Mouse (Mus musculus) gastrocnemius, adult 2 months (tissue): ENCODE measurements around the gene Tmem107. TPM values are rescaled to one million over a fixed set of nuclear protein-coding genes. Genes with fewer than 3 reads are reported as not detected.
"Not testable (repeated sequence)": the region's sequence is repeated elsewhere in the genome, so short reads cannot be mapped to it uniquely, and the experiment has no call there.

Experiments
- DNase-seq: peaks from one replicate; pipeline ENCODE4 v3.0.0; 2022
- H3K27ac ChIP-seq: fragments of 200-600 bp; 2 replicates; pipeline ENCODE4 v1.8.1; 2022; ENCODE audit warnings: mild to moderate bottlenecking
- H3K4me3 ChIP-seq: fragments of 200-600 bp; 2 replicates; pipeline ENCODE4 v1.8.1; 2022; ENCODE audit warnings: mild to moderate bottlenecking, moderate library complexity
- CTCF ChIP-seq: fragments of 200-600 bp; IDR thresholded peaks from 2 replicates; pipeline ENCODE4 v1.8.1; 2022; ENCODE audit warnings: antibody characterized with exemption, mild to moderate bottlenecking, moderate library complexity
- intact Hi-C: fragments of 180-260 bp; cut with DNase I; formaldehyde crosslinking; loops from one replicate; pipeline ENCODE4 v1.15.1; 2025
- total RNA-seq, 2 experiments: library from RNA; stranded (reverse); gene quantifications; 2 replicates each; pipeline ENCODE4 v1.2.3; 2021

Gene Tmem107
- total RNA-seq, 2 experiments from 2014 or later, result 3.9 to 5.7 TPM

DNA sequence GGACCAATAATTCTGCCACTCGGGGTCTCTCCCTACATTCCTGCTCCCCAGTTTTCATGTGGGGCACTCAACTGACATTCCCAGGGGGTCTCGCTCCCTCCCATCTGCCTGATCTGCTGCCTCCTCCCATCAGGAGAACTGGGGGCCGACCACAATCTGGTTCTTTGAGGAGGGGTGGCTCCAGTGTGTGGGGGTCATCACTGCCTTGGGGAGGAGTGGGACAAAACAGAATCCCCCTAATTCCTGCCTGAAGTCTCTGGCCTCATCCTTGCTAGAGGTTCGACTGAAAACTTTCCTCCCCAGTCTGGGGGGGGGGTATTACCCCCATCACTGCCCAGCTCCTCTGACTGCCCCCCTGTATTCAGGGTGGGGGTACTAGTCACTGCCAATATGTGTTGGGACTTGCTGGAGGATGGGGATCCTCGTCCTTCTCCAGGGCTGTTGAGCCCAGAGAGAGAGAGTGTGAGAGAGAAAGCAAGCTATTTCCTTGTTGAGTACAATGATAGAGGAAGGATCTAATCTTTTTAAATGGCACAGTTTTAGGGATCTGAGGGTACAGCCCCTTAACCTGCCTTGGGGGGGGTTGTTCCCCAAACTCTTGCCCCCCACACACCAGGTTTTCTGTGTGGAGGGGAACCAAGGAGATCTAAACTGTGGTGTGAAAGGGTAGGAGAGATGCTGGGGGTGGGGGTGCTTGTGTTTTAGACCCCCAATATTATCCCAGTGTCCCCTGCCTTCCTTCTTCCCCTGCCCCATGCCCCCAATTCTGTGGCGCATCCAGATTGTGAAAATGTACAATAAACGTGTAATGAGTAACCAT is 21.2 kb downstream of the Tmem107 start:
- peak; percentile 16 for DNase-seq
- intact Hi-C loops, result no loop called here
- no peak overlapping the region for H3K4me3 ChIP-seq
- H3K27ac ChIP-seq, result peak overlapping the region; percentile 100
- TF ChIP-seq CTCF, result no peak

DNA sequence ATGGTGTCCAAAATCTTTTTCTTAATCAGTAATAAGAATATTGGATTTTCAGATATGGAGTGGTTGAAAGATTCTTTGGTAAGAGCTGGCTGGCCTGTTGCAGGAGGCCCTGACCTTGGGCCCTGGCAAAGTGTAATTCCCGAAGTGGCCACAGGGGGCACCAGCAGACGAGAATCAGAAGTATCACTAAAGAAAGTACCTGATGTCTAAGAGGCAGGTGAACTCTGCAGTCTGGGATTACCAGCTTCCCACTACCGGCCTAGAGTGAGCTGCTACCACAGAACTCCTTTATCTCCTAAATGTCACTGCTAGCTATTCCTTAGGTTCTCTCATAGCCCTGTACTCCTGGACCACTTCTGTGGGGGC is 21.8 kb downstream of the Tmem107 start:
- peak; percentile 94 for TF ChIP-seq CTCF
- 0 out of 2 replicates have a peak overlapping the region, but pooled peaks have one; percentile 7 for H3K4me3 ChIP-seq
- intact Hi-C loops, result no loop called here
- H3K27ac ChIP-seq, result peak overlapping the region; percentile 100
- peak; percentile 91 for DNase-seq

DNA sequence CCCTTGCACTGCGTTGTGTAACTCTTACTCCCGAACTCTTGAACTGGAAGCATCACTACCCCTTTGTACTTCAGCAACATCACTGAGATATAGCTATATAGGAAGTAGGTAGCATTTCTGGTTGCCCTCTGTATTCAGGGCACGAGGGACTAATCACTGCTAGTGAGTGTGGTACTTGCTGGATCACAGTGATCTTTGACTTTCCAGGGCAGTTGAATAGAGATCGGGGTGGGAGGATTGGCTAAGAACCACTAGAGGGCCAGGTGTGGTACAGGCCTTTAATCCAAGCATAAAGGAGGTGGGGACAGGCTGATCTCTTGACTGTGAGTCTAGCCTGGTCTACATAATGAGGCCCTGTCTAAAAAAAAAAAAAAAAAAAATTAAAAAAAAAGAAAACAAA is 22.3 kb downstream of the Tmem107 start:
- Histone ChIP-seq H3K27ac (peak overlapping the region; percentile 100), H3K4me3 (no peak overlapping the region)
- no peak for TF ChIP-seq CTCF
- no peak for DNase-seq
- intact Hi-C loops, result no loop called here

DNA sequence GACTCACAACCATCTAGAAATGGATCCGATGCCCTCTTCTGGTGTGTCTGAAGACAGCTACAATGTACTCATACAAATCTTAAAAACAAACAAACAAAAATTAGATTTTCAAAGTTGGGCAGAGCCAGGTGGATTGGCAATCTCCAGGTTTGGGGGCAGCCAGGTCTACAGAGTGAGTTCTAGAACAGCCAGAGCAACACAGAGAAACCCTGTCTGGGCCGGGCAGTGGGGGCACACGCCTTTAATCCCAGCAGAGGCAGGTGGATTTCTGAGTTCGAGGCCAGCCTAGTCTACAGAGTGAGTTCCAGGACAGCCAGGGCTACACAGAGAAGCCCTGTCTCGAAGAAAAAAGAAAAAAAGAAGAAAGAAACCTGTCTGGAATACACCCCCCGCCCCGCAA is 23.2 kb downstream of the Tmem107 start:
- intact Hi-C loops, result not testable (repeated sequence)
- Histone ChIP-seq H3K27ac (peak overlapping the region; percentile 100), H3K4me3 (peak overlapping the region; percentile 64)
- peak; percentile 18 for DNase-seq

DNA sequence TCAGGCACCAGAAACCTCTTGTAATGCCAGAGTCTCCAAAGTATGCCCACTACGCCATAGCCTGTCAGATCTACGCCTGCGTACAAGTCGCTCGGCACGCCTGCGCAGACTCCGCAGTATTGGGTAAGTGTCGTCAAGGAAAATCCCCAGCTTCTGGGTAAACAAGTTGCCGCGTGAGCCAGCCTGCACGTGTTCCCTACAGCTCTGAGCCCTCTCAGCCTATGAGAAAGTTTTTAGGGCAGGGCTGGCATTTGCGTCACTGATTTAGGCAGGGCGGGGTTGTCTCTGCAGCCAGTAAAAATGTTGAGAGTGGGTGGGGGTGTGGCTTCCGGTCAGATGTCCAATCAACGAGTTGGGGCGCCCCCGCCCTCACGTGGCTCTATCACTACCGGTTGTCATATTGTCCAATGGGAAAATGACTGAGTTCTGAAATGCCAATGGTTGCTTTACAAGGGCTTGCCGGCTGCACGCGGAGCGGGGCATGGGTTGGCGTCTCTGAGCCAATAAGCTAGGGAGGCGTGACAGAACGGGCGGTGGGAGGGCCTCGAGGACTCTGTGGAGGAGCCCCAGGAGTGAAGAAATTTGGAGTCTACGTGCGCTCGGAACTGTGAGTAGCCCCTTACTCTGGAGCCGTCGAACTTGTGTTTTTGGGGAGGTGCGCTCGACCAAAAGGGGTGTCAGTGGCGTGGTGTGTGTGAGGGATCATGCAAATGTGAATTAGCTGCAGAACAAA is 24.3 kb downstream of the Tmem107 start, which contains the start of gene Per1:
Per1 (plus strand) TSS at position 521 of the 733 bp plus-strand sequence.
- Histone ChIP-seq H3K4me3 (peak within 1 kb of the TSS; percentile 74), H3K27ac (peak within 1 kb of the TSS; percentile 100)
- TF ChIP-seq CTCF, result no peak
- intact Hi-C loops, result no loop called here
- DNase-seq, result peak; percentile 99

DNA sequence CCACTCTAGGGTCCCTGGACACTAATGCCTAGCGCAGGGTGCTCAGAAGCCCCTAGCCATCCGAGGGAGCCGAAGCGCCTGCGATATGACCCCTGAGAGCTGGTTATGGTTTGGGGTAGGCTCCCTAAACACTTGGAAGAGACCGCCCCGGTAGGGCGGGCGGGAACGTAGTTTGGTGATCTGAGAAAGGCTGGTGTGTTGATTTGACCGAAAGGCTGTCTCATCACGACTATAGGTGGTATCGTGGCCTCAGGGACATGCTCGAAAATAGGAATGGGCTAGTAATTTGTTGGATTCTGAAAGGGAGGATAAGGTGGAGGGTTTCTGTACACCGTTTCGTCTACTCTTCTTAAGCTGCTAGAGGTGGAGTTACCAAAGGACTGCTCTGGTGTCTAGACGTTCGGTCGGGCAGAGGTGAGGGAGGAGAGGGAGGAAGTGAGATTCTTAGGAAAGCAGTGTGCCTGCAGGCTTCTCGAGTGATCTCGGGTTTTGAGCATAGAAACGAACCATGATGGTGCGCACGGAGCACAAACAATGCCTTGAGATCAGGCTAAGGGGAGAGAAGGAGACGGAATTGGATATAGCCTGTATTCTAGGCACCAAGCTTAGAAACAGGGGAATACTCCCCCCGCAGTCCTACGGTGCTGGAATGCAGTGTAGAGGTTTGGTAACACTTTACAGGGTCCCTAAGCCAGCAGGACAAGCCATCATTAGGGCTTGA is 25.1 kb downstream of the Tmem107 start:
- peak overlapping the region; percentile 74 for H3K4me3 ChIP-seq
- intact Hi-C loops, result loop anchor here (2.0 kb wide), 1 partner anchor 27 kb away; the partner anchor contains the start of gene 9130213A22Rik
- peak overlapping the region; percentile 100 for H3K27ac ChIP-seq
- peak; percentile 61 for DNase-seq
- TF ChIP-seq CTCF, result no peak

DNA sequence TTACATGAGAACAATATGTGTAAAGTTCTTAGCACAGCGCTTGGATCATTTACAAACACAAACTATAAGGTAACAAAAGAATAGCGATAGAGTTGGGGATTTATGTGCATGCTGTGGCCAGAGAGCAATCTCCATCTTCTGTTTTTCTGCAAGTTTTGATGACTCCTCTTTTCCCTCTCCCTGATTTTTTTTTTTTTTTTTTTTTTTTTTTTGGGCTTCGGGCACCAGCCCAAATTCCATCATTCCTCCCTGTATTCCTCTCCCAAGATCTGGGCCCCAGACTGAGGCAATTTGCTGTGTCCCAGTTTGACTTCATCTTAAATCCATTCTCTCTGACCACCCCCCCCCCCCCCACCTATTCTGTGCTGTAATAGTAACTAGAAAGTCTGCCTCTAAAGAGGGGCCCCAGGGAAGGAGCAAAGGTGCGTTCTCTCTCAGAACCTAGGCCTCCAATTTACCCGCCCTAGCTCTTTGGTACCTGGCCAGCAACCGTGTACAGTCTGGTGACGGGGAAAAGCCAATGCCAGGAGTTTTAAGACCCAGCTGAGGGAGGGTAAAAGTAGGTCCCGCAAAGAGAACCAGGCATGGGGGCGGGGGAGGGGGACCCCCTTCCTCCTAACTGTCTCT is 25.9 kb downstream of the Tmem107 start:
- intact Hi-C loops, result loop anchor here (2.0 kb wide), 1 partner anchor 26 kb away; the partner anchor contains the start of gene 9130213A22Rik
- H3K27ac ChIP-seq, result peak overlapping the region; percentile 100

DNA sequence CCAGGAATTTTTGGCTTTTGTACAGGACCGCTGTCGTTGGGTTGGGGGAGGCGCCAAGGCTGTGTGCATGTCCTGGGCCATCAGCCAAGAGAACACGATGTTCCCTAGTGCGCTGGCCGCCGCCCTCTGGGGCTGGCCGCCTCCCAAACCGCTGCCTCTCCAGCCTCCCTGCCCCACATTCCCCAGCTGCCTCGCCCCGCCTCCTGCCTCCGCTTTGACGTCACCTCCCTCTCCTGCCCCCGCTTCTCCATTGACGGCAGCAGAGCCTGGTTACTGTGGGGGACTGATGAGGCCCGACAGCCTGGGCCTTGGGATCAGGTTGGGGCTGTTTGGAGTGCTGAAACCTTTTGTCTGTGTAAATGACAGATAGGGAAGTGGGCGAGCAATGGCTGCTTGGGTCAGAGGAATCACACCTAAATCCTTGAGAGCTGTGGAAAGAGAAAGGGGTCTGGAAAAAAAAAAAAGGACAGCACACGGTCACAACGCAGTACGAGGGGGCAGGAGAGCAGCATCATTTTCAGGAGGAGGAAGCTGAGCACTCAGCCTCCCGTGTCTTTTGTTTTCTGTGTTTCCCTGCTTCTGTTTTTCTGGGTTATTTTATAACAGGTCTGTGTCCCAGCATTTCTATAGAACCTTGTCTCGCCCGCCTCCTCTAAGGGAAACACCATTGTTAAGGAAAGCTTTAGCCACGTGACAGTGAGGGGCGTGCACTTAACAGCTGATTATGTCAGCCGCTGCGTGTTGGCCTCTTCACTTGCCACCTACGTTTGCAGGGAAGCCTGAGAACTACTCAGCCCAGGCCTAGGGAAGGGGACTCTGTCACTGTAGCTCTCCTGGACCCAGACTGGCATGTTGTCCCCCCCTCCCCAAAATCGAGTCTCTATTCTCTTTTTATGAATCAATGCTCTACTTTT is 26.6 kb downstream of the Tmem107 start:
- DNase-seq, result peak; percentile 100
- intact Hi-C loops, result loop anchor here (2.0 kb wide), 1 partner anchor 26 kb away; the partner anchor contains the start of gene 9130213A22Rik
- Histone ChIP-seq H3K4me3 (peak overlapping the region; percentile 74), H3K27ac (peak overlapping the region; percentile 100)
- no peak for TF ChIP-seq CTCF

More for the DNA sequence above, 25.9 kb downstream of the Tmem107 start:
- peak overlapping the region; percentile 74 for H3K4me3 ChIP-seq
- no peak for TF ChIP-seq CTCF
- DNase-seq, result no peak

DNA sequence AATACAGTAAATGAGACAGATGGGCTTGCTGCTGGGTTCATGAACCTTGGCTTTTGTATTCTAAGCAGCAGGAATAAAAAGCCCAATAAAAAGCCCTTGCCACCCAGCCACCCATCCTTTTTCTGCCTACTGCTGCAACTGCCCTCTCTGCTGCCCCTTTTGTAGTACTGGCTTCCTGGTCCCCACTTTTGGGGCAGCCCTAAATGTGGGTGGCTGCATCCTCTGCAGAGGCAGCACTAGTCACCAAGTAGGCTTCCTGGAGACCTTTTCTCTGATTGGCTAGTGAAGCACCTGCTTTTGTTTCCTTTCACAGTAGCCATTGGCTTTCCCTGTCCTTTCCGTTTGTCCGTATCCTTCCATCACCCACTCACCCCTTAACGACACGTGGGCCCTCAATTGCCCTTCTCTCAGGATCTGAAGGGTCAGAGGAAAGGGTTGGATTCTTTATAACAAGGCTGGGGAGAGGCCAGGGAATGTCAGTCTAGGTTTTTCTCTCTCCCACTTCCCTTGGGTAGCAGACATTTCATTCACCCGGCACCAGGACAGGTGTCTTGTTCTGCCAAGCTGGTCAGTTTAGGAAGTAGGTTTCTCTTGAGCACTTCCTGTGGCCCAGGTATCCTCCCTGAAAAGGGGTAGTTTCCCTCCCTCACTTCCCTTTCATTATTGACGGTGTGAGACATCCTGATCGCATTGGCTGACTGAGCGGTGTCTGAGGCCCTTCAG is 27.6 kb downstream of the Tmem107 start:
- peak overlapping the region; percentile 74 for H3K4me3 ChIP-seq
- TF ChIP-seq CTCF, result no peak
- intact Hi-C loops, result no loop called here
- peak overlapping the region; percentile 100 for H3K27ac ChIP-seq
- DNase-seq, result peak; percentile 49

DNA sequence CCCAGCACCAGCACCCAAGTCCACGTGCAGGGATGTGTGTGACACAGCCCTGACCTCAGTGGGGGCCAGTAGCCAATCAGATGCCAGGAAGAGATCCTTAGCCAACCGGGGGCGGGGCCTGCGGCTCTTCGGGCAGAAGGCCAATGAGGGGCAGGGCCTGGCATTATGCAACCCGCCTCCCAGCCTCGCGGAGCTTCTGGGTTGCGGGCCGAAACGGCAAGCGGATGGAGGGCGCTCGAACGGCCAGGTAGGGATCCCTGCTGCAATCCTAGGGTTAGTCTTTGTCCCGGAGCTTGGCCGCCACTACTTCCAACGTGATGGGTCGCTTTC is 28.1 kb downstream of the Tmem107 start:
- Histone ChIP-seq H3K27ac (peak overlapping the region; percentile 100), H3K4me3 (peak overlapping the region; percentile 74)
- no peak for TF ChIP-seq CTCF
- intact Hi-C loops, result no loop called here
- peak; percentile 98 for DNase-seq
